Mouse (Mus musculus) intestine, embryonic 16.5 days (tissue): ENCODE results near the gene Olfr806. TPM values are rescaled to one million over a fixed set of nuclear protein-coding genes. Genes with fewer than 3 reads are reported as not detected.

ENCODE experiments used
- microRNA-seq: library from miRNA; unstranded; fragments of <30 nt; microRNA quantifications from one replicate; pipeline ENCODE4, GENCODE M21; 2016
- polyA plus RNA-seq: library from polyadenylated mRNA; unstranded; fragments of >200 nt; fragmentation: Nextera tagmentation; extraction: Ambion mirVana; gene quantifications from 2 replicates; pipeline ENCODE4 v1.2.1, GENCODE M21; 2015

Olfr806 gene
- polyA plus RNA-seq, 1 experiment from 2014 or later, result not detected

Small RNA genes within 50 kb of the gene (microRNA-seq; reads per million reads assigned to microRNA genes)
- gene Gm24485, result not detected

Other genes with a start within 250 kb of the Olfr806 start
- gene Olfr790, start 243.4 kb downstream of the Olfr806 start, polyA plus RNA-seq, result not detected in 2 replicates
- not detected in 2 replicates for gene Olfr791, start 220.1 kb downstream of the Olfr806 start, polyA plus RNA-seq
- not detected in 2 replicates for gene Olfr792, start 202.8 kb downstream of the Olfr806 start, polyA plus RNA-seq
- not detected in 2 replicates for gene Olfr794, start 174.3 kb downstream of the Olfr806 start, polyA plus RNA-seq
- not detected in 2 replicates for gene Olfr796, start 129.4 kb downstream of the Olfr806 start, polyA plus RNA-seq
- not detected in 2 replicates for gene Olfr798, start 114.0 kb downstream of the Olfr806 start, polyA plus RNA-seq
- not detected in 2 replicates for gene Olfr799, start 104.4 kb downstream of the Olfr806 start, polyA plus RNA-seq
- not detected in 2 replicates for gene Olfr800, start 84.2 kb downstream of the Olfr806 start, polyA plus RNA-seq
- gene Olfr801, start 68.1 kb downstream of the Olfr806 start, polyA plus RNA-seq, result not detected in 2 replicates
- not detected in 2 replicates for gene Olfr802, start 53.8 kb downstream of the Olfr806 start, polyA plus RNA-seq
- not detected in 2 replicates for gene Olfr803, start 47.6 kb downstream of the Olfr806 start, polyA plus RNA-seq
- not detected in 2 replicates for gene Olfr804, start 38.7 kb downstream of the Olfr806 start, polyA plus RNA-seq
- not detected in 2 replicates for gene Olfr805, start 12.5 kb downstream of the Olfr806 start, polyA plus RNA-seq
- gene Olfr807, start 15.9 kb upstream of the Olfr806 start, polyA plus RNA-seq, result not detected in 2 replicates
- gene Olfr808, start 23.6 kb upstream of the Olfr806 start, polyA plus RNA-seq, result not detected in 2 replicates
- gene Olfr809, start 32.7 kb upstream of the Olfr806 start, polyA plus RNA-seq, result not detected in 2 replicates
- not detected in 2 replicates for gene Olfr810, start 53.0 kb upstream of the Olfr806 start, polyA plus RNA-seq
- gene Olfr811, start 62.5 kb upstream of the Olfr806 start, polyA plus RNA-seq, result not detected in 2 replicates
- not detected in 2 replicates for gene Olfr812, start 104.2 kb upstream of the Olfr806 start, polyA plus RNA-seq
- gene Olfr813, start 113.4 kb upstream of the Olfr806 start, polyA plus RNA-seq, result not detected in 2 replicates
- not detected in 2 replicates for gene Olfr814, start 137.9 kb upstream of the Olfr806 start, polyA plus RNA-seq
- gene Olfr815, start 163.9 kb upstream of the Olfr806 start, polyA plus RNA-seq, result not detected in 2 replicates
- not detected in 2 replicates for gene Olfr816, start 173.7 kb upstream of the Olfr806 start, polyA plus RNA-seq
- gene Olfr818, start 207.2 kb upstream of the Olfr806 start, polyA plus RNA-seq, result not detected in 2 replicates
- gene Olfr819, start 225.3 kb upstream of the Olfr806 start, polyA plus RNA-seq, result not detected in 2 replicates
- gene Olfr247, start 234.2 kb upstream of the Olfr806 start, polyA plus RNA-seq, result not detected in 2 replicates
- gene Gm10310, start 243.1 kb upstream of the Olfr806 start, polyA plus RNA-seq, result not detected in 2 replicates